Mouse (Mus musculus) embryo, embryonic 11.5 days (tissue): ENCODE measurements around the gene Trim67.

Experiments
- DNase-seq: peaks from one replicate; pipeline ENCODE4 v3.0.0-alpha.2; 2012; ENCODE audit warnings: low read depth, low spot score

Trim67 gene

GRCm38 (mm10) chr8:124792708-124793107, at the start of gene Trim67:
Trim67 (plus strand) TSS chr8:124793092.
- DNase-seq, result peak; percentile 71

- DNase-seq, result no peak
Measured at GRCm38 (mm10) chr8:124746661-124747060, 46.2 kb upstream of the Trim67 start.

DNA sequence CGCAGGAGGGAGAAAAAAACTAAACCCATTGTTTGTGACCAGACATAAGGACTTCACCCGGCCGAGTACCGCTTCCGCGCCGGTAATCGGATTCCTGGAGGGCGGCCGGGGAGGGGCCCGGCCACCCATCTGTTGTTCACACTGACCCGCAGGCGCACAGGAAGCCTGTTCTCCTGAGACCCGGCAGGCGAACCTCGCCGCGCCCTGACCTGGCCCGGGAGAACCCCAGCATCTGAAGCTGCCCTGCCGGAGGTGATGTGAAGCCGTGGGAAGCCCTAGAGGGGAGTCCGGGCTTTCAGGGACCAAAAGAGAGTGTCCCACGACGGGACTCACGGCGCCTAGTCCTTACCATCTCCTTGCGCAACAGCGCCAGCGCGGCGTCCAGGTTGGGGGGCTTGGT, 41.7 kb upstream of the Trim67 start:
- DNase-seq, result no peak

DNA sequence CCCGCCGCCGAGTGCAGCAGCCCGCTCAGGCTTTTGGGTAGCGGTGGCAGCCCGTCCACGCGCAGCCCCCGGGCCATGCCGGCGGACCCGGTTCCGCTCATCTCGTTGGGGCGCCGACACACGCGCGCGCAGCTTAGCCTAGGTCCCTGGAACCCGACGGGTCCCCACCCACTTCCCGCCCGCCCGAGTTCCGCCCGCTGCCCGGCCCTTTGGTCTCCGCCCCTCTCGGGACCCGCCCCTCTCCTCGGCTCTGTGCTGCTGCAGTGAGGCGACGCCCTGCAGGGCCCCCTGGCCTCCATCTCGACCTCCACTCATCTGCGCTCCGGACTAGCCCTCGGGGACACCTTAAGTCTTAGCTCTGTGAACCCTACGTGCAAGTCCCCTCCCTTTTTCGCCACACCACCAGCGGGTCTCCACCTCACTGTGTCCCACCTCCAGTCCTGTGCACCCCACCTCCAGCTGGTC, 41.2 kb upstream of the Trim67 start, which contains the start of gene Fam89a:
Gene Fam89a, minus strand, starts transcription at position 124 of the 465 bp plus-strand sequence.
- peak; percentile 44 for DNase-seq

DNA sequence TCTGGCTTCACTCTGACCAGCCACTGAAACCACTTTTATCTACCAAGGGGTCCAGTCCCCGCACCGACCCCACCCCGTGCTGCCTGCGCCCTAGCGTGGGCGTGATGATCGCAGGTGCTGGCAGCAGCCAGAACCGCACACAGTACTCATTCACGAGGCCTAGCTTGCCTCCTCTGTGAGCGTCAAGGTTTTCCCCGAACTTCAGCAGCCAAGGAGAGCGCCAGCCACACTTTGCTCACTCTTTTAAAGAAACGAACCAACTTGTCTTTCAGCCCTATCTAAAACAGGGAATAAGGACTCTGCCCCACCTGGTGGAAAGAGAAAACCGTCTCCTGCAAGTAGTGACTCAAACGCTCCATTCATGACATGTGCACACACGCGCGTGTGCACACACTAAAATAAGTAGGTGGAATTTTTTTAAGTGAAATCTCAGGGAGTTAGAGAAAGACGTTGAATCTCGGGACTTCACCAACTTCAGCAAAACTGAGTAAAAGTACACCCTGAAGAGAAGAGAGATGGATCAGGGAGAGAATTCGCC, 40.5 kb upstream of the Trim67 start:
- DNase-seq, result no peak

- DNase-seq, result no peak
Measured at GRCm38 (mm10) chr8:124754101-124754791, 38.6 kb upstream of the Trim67 start.

GRCm38 (mm10) chr8:124754792-124755190, 38.1 kb upstream of the Trim67 start:
- no peak for DNase-seq

DNA sequence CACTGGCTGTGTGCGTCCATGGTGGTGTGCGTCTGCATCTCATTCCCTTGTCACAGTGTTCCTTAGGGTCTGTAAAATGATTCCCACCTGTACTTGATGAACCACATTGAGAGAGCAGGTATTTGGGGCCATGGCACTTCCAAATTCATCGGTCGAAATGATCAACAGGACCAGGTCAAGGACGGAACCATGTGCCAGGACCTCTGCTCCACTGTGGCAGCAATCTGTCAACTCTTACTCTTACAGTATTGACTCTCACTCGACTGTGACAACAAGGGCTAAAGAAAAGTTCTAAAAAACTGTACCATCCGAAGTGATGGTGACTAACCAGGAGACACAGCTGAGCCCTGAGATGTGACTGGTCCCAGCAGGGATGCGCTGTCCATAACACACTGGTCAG, 37.4 kb upstream of the Trim67 start:
- DNase-seq, result no peak

- no peak for DNase-seq
Measured at GRCm38 (mm10) chr8:124756153-124756552, 36.7 kb upstream of the Trim67 start.

GRCm38 (mm10) chr8:124756601-124757000, 36.3 kb upstream of the Trim67 start:
- DNase-seq, result no peak

- no peak for DNase-seq
Measured at GRCm38 (mm10) chr8:124758544-124758943, 34.3 kb upstream of the Trim67 start.

DNA sequence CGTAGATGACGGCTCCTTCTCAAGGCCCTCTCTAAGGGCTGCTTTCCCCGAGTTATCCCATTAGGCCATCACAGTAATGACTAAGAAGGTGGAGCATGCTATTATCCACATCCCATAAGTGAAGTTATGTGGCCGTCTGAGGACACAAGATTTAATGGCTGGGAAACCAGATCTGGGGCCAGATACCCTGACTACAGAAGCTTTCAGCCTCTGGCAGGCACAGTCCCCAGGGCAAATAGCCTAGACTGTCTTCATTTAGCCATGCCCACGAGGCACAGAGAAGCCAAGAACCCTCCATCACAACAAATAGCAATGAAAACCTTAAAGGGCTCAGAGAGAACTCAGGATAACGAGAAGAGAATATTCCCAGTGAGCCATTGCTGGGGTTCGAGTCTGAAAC, 29.8 kb upstream of the Trim67 start:
- no peak for DNase-seq

DNA sequence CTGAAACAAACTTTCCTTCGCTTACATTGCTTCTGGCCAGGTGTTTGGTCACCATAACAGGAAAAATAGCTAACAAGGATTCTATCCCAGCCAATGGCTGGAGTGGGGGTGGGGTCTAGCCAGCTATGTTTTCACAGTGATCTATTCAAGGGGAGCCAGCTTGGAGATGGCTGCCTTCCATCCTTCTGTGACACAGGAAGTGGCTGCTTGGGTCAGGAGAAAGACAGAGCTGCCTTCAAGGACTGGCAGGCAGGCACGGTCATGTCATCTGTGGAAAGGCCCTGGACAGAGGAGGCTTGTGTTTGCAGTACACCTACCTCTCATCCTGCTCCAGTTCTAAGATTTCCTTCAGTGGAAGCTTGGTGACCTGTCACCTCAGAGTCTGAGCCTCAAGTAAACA, 20.5 kb upstream of the Trim67 start:
- DNase-seq, result no peak

DNA sequence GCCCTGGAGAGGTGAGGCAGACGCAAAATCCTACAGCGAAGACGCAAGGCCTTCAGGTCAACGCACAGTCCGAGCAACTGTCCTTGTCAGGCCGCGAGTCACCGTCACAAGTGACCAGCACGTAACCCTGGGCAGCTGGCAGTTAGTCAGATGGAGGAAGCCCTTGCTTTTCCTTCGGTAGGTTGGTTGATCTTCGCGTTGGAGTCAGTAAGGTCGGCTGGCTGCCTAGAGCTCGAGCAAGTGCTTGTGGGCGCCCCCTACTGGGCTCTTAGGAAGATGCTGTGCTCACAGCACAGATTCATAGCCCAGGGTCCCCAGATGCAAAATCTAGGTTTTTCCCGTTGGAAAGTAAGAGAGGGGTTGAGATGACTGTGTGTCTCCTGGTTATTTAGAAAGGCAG, 17.2 kb upstream of the Trim67 start:
- DNase-seq, result peak; percentile 69

DNA sequence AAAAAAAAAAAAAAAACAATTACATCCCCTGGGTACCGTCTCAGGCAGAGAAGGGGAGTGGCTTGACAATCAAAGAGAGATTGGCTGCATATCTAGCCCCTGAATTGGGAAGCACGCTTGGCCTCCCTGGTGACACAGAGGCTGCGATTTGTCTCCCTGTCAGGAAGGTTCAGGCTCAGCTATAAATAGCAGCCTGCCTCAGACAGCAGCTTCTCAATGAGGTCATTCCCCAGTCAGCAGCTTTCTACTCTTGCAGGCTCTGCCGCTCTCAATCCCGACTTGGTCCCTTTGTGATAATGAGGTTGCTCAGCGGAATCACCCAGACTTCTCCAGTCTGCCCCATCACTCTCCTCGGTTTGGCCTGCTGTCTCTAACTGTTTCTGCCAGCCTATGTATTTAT, 12.7 kb upstream of the Trim67 start:
- DNase-seq, result no peak

DNA sequence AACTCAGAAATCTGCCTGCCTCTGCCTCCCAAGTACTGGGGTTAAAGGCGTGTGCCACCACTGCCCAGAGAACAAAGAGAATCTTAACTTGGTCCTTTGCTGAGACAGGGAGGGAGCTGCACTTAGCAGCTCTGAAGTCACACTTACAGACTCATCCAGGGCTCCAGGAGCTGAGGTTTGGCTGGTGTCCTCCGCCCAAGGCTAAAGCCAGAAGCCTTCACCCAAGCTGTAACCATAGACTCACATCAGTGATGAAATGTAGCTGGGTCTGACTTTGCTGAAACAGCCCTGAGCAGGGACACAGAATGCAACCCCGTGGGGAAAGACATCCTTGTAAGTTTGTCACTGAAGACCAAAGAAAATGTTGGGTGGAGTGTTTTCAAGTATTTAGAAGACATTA, 10.5 kb upstream of the Trim67 start:
- DNase-seq, result no peak

DNA sequence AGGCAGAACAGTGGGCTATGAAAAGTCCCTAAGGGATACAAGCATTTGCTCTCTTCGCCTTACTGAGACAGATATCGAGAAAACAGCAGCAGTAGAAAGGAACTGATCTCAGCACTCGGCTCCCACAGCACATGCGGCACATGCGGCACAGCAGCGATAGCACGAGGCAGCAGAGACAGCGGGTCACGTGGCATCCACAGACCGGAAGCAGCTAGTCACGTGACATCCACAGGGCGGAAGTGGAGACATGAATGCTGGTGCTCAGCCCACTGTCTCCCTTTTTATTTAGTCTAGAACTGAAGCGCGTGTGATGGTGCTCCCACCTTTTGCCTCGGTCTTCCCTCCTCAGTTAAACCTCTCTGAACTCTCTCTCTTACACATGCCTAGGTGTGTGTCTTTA, 9.7 kb upstream of the Trim67 start:
- DNase-seq, result no peak

DNA sequence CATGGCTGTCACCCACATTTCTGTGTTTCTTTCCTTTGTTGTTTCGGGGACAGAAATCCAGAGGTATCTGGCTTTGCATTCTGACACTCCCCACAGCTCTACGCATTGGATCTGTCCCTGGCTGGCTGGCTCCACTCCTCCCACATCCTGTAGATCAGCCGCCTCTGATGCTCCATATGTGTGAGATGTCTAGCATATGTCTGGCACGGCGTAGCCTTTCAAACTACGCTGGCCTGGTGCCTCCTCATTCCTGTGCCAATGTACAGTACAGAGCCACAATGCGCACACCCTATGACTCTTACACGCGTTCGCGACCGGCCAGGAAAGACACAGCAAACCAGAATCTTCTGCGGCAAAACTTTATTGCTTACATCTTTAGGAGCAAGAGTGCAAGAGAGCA, 8.3 kb upstream of the Trim67 start:
- DNase-seq, result no peak

DNA sequence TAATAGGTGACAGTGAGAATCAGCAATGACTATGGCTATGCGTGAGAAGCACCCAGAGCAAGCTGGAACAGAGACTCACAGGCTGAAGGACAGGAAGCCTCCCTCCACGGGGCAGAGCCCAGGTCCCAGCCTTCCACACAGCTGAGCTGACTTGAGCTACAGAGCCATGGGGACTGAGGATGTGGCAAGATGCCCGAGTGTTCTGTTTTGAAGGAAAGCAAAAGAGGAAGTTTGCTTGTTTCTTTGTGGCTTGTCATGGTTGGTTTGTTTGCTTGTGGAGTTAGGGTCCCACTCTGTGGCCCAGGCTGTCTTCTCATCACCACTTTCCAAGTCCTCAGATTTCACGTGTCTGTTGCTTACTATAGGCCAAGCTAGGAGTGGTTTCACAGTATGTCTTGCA, 2.2 kb upstream of the Trim67 start:
- DNase-seq, result no peak

- no peak for DNase-seq
Measured at GRCm38 (mm10) chr8:124791751-124792150, 1.1 kb upstream of the Trim67 start.

DNA sequence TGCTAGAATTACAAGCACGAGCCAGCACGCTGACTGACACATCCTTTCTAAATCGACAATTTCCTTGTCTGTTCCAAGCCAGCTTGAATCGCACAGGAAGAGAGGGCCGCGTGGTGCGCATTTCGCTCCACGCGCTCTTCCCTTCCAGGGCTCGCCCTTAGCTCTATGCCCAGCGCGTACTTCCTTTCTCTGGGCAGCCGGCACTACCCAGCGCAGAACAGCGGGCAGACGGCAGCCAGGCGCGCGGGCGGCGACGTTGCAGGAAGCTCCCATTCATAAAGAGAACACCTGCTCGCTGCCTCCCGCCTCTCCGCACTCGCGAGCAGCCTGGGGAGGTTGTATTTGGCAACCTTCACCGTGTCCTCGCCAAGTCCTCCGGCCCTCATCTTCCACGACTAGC, 706 bp upstream of the Trim67 start:
- DNase-seq, result no peak

- peak; percentile 79 for DNase-seq
Measured at GRCm38 (mm10) chr8:124793172-124793651, 320 bp downstream of the Trim67 start.
